Mouse (Mus musculus) spleen, postnatal 4 days (tissue): Measurements from ENCODE around the gene Wars.
"Not testable (repeated sequence)": the region's sequence is repeated elsewhere in the genome, so short reads cannot be mapped to it uniquely, and the experiment has no call there.

Source experiments
- DNase-seq, 2 experiments: peaks; one replicate each; pipeline ENCODE4 v3.0.0; 2022; ENCODE audit warnings: low spot score in 2 of 2

Wars gene

DNA sequence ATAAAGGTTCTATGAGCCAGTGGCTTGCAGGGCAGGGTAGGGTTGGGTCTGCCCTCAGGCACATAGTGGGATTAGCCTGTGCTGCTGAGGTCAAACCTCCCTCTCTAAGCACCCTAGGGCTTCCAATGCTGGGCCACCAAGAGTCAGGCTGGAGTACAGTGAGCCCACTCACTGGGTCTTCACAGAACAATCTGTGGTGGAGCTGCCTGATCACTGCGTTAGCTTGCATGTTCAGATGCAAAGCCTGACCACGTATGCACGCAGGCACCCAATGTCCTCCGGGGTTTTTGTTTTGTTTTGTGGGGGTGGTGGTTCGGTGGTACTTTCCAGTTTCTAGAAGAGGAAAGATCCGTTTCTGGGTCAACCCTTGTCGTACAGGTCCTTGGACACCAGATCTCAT, 36.9 kb downstream of the Wars start:
- DNase-seq, result no peak

- no peak for DNase-seq
Observed at GRCm38 (mm10) chr12:108856186-108856585, 37.8 kb downstream of the Wars start.

DNA sequence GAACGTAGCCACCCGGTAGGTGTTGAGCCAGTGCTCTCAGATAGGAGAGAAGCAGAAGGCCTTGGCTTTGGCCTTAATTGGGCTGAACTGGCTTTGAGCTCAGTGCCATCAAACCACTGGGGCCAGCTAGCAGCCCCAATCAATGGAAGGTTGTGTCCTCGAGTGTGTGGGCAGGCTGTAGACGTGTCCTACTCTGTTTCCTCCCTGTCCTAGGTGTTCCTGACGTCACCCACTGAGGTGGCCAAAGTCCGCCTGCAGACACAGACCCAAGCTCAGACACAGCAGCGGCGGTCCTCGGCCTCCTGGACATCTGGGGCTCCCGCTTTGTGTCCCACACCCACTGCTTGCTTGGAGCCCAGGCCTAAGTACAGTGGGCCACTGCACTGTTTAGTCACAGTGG, 38.9 kb downstream of the Wars start:
- no peak for DNase-seq

DNA sequence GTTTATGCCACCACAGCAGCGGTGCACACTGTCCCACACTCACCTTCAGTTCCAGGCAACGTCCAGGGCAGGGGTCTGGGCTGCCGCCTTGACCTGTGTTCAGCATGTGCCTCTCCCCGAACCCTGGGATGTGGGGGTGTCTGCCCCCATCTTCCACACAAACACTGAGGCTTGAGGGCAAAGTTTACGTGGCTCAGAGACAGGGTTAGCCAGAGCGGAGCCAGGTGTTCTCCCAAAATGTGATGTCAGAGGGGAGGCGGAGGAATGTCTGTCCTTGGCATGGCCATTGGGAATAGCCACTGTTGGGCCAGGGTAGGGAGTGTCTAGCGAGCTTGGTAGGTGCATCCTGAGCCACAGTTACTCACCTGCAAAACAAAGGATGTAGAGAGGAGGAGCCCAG, 41.2 kb downstream of the Wars start:
- DNase-seq, result no peak

- no peak for DNase-seq
Observed at GRCm38 (mm10) chr12:108850886-108851285, 43.1 kb downstream of the Wars start.

GRCm38 (mm10) chr12:108850129-108850528, 43.8 kb downstream of the Wars start:
- DNase-seq, result no peak

GRCm38 (mm10) chr12:108849488-108850022, 44.4 kb downstream of the Wars start:
- DNase-seq, result no peak

GRCm38 (mm10) chr12:108848033-108848432, 45.9 kb downstream of the Wars start:
- not testable (repeated sequence) for DNase-seq

GRCm38 (mm10) chr12:108842663-108843062, 51.3 kb downstream of the Wars start:
- DNase-seq, result no peak

- DNase-seq, result no peak
Observed at GRCm38 (mm10) chr12:108841181-108841580, 52.8 kb downstream of the Wars start.

GRCm38 (mm10) chr12:108836722-108837121, 57.3 kb downstream of the Wars start:
- DNase-seq, result no peak

DNA sequence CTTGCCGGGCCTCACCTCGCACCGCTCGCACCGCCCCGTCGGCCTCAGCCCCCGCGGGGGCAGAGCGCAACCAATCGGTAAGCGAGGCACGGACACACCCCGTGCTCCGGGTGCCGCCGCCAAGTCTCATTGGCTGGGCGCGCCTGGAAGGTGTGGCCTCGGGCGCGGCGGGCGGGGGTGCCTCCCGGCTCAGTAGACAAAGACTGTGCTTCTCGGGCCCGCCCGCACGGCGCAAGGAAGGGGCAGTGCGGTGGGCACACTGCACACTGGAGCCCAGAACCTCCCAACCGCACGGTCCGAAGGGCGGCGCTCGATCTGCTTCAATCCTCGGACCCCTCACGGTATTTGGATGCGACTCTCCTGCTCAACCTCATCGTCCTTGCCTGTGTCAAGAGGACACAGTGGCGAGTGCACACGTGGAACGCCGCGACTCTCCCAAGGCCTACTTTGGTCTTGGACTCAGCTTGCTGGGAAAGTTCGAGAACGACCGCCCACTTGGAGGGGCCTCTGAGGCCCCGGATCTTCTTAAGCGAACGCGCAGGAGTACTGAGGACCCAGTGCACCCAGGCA, 58.0 kb downstream of the Wars start, which contains the start of the genes Slc25a29 and Slc25a47:
Gene Slc25a29 (minus strand): TSS at position 44 of the 570 bp plus-strand sequence.
Gene Slc25a47 (plus strand): TSS at position 207 of the 570 bp plus-strand sequence.
- peak; percentile 94 to 97 for DNase-seq

- peak in 1 of 2 experiments; percentile 72 for DNase-seq
Observed at GRCm38 (mm10) chr12:108835208-108835839, 58.6 kb downstream of the Wars start.

DNA sequence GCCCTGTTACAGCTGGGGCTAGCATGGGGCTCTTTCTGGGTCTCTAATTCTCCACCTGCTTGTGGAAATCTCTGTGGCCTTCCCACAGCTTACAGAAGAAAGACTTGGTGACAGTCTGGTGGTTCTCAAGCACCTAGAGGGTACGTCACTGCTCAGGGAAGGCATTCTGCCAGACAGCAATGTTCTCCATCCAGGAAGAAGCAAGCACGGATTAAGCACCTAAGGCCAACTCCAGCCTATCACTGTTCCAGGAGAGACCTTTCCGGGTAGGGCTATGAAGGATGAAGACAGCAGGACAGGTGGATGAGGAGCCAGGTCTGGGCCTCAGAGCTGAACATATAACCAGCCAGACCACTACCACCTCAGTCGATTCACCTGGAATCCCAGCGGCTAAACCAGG, 59.2 kb downstream of the Wars start:
- no peak for DNase-seq

DNA sequence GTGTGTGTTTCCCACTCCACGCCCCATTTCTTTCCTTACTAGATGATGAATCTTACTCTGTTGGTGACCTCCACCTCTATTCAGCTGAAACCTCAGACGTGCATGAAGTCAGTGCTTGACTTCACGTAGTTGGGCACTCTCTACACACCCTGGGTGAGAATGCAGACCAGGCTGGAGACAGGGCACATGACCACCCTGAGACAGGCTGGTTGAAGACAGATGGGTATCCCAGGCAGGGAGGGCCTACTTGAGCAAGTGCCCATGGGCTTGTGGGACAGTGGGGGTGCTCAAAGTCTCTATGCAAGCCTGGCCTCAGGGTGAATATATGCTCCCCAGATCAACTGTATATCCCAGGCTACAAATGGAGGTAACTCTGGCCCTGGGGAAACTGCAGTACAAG, 59.6 kb downstream of the Wars start:
- no peak for DNase-seq

DNA sequence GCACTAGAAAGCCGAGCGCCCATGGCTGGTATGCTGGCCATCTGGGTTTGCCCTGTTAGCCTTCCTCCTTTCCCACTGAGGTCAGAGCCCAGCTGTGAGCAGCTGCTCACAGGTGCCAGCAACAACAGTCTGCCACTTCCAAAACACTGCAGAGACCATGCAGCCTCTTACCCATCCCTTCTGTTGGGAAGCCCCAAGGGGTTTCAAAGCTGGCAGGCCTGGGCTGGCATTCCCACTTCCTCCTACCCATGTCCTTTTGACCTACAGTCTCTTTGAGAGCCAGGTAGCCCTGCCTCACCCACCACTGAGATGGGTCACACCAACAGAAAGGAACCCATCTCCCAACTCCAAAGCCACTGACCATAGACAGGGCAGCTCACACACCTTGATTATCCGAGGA, 60.6 kb downstream of the Wars start:
- DNase-seq, result no peak

DNA sequence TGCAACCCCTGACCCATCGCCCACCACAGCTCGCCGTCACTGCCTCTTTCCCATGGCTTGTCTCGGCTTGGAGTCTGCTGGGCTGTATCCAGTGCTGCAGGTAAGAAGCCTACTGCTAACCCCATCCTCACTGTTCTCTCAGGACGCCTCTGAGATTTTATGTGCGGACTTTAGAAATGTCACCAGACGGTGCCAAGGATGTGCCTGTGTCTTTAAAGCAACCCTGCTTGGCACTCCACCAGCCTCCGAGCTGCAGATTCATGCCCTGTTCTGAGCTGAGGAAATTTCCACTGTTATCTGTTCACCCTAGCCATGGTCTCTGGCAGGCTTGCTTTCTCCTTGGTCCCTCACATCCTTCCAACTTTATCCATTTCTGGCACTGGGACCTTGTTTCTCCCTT, 61.1 kb downstream of the Wars start:
- no peak for DNase-seq

- no peak for DNase-seq
Observed at GRCm38 (mm10) chr12:108831966-108832643, 61.9 kb downstream of the Wars start.

DNA sequence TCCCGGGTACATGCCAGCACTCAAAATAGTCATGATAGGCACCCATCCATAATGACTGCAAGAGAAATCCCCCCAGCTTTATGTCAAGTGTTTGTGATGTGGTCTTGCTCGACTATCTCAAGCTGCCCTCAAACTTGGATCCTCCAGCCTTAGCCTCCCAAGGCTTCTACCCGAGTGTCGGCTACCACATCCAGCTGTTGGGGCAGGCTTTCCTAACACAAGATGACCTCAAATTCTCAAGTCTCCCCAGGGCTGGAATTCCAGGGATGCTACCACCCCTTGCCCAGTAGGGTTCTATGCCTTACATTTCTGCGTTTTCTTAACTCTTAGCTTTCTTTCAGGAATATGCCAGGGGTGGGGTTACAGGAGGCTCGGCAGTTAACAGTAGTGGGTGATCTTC, 63.6 kb downstream of the Wars start:
- no peak for DNase-seq

- no peak for DNase-seq
Observed at GRCm38 (mm10) chr12:108829636-108830035, 64.3 kb downstream of the Wars start.

DNA sequence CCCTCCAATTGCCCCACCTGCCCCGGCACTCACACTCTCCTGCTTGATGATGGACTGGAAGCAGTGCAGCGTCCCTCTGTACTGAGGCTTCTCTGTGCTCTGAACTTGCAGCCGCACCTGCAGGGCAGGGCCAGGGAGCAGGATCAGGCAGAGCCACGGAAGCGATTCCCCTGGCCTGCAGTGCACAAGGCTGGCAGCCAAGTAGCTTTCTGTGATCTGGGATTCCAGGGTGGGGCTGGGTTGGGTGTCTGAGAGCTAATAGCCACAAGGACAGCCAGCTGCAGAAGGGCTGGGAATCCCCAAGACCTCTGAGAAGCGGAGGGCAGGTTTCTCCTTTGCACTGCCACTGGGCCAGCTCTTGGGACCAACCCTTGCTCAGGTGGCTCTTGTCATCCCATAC, 66.3 kb downstream of the Wars start:
- no peak for DNase-seq

GRCm38 (mm10) chr12:108826958-108827535, 66.9 kb downstream of the Wars start:
- DNase-seq, result no peak
